Mouse (Mus musculus) layer of hippocampus, postnatal 36 days (tissue): ENCODE measurements around the gene Fam107a. TPM values are rescaled to one million over a fixed set of nuclear protein-coding genes. Genes with fewer than 3 reads are reported as not detected.

Experiments
- DNase-seq, 2 experiments: peaks; one replicate each; pipeline ENCODE4 v3.0.0; 2022
- total RNA-seq, 2 experiments: library from RNA; stranded (reverse); gene quantifications; 2 replicates each; pipeline ENCODE4 v1.2.3; 2021

The Fam107a gene
- 100 to 1,000 TPM; 250 to 311 TPM for total RNA-seq

- DNase-seq = no peak
Measured at GRCm38 (mm10) chr14:8317194-8318097, at the start of gene Fam107a. Gene Fam107a (minus strand): TSS chr14:8318023.

GRCm38 (mm10) chr14:8367121-8367520 lies 49.3 kb upstream of the Fam107a start:
- no peak for DNase-seq

- no peak for DNase-seq
Measured at GRCm38 (mm10) chr14:8365833-8366232, 48.0 kb upstream of the Fam107a start.

- DNase-seq = no peak
Measured at GRCm38 (mm10) chr14:8356836-8357235, 39.0 kb upstream of the Fam107a start.

GRCm38 (mm10) chr14:8355999-8356501 lies 38.2 kb upstream of the Fam107a start:
- DNase-seq = peak; percentile 77 to 80

GRCm38 (mm10) chr14:8348927-8349326 lies 31.1 kb upstream of the Fam107a start:
- no peak for DNase-seq

GRCm38 (mm10) chr14:8346255-8346997 lies 28.6 kb upstream of the Fam107a start:
- DNase-seq = peak; percentile 76 to 78

- no peak for DNase-seq
Measured at GRCm38 (mm10) chr14:8345566-8345965, 27.7 kb upstream of the Fam107a start.

GRCm38 (mm10) chr14:8342509-8343106 lies 24.8 kb upstream of the Fam107a start:
- DNase-seq = no peak

- DNase-seq = no peak
Measured at GRCm38 (mm10) chr14:8340226-8340625, 22.4 kb upstream of the Fam107a start.

- no peak for DNase-seq
Measured at GRCm38 (mm10) chr14:8335947-8336346, 18.1 kb upstream of the Fam107a start.

GRCm38 (mm10) chr14:8334511-8334910 lies 16.7 kb upstream of the Fam107a start:
- no peak for DNase-seq

- DNase-seq = no peak
Measured at GRCm38 (mm10) chr14:8332314-8333252, 14.8 kb upstream of the Fam107a start.

- no peak for DNase-seq
Measured at GRCm38 (mm10) chr14:8331307-8331905, 13.6 kb upstream of the Fam107a start.

- no peak for DNase-seq
Measured at GRCm38 (mm10) chr14:8330390-8330789, 12.6 kb upstream of the Fam107a start.

- DNase-seq = no peak
Measured at GRCm38 (mm10) chr14:8329552-8329951, 11.7 kb upstream of the Fam107a start.

- DNase-seq = no peak
Measured at GRCm38 (mm10) chr14:8327371-8327770, 9.5 kb upstream of the Fam107a start.

- no peak for DNase-seq
Measured at GRCm38 (mm10) chr14:8326961-8327360, 9.1 kb upstream of the Fam107a start.

- no peak for DNase-seq
Measured at GRCm38 (mm10) chr14:8325746-8326145, 7.9 kb upstream of the Fam107a start.

- no peak for DNase-seq
Measured at GRCm38 (mm10) chr14:8320528-8320927, 2.7 kb upstream of the Fam107a start.
